Mouse (Mus musculus) forebrain, embryonic 12.5 days (tissue): Measurements from ENCODE around the gene Zcchc3. TPM values are rescaled to one million over a fixed set of nuclear protein-coding genes. Genes with fewer than 3 reads are reported as not detected.

Experiments
- ATAC-seq: fragments of 200-750 bp; cut with Nextera tagmentation; 2 replicates; pipeline ENCODE4 v1.8.0; 2017; ENCODE audit warnings: moderate TSS enrichment; ENCODE audit not compliant: low FRiP score
- H3K27ac ChIP-seq: fragments of 300-500 bp; sonication (generic); 2 replicates; pipeline ENCODE4 v1.5.1; 2016; ENCODE audit warnings: mild to moderate bottlenecking
- H3K27me3 ChIP-seq: fragments of 300-500 bp; sonication (generic); 2 replicates; pipeline ENCODE4 v1.6.1; 2016; ENCODE audit warnings: mild to moderate bottlenecking
- H3K36me3 ChIP-seq: fragments of 300-500 bp; sonication (generic); replicated peaks from 2 replicates; pipeline ENCODE4 v1.6.1; 2016; ENCODE audit warnings: mild to moderate bottlenecking
- H3K4me1 ChIP-seq: fragments of 300-500 bp; sonication (generic); 2 replicates; pipeline ENCODE4 v1.6.1; 2016
- H3K4me2 ChIP-seq: fragments of 300-500 bp; sonication (generic); 2 replicates; pipeline ENCODE4 v1.6.1; 2016; ENCODE audit warnings: mild to moderate bottlenecking, moderate library complexity
- H3K4me3 ChIP-seq: fragments of 300-500 bp; sonication (generic); replicated peaks from 2 replicates; pipeline ENCODE4 v1.5.1; 2016; ENCODE audit warnings: mild to moderate bottlenecking
- H3K9ac ChIP-seq: fragments of 300-500 bp; sonication (generic); 2 replicates; pipeline ENCODE4 v1.6.1; 2016; ENCODE audit warnings: mild to moderate bottlenecking
- H3K9me3 ChIP-seq: fragments of 300-500 bp; sonication (generic); 2 replicates; pipeline ENCODE4 v1.6.1; 2016
- WGBS: fragments of 180-500 bp; shearing (Covaris S2); methylation state at CpG from one replicate; pipeline ENCODE4 v1.1.7; 2016; 5-methylcytosine and 5-hydroxymethylcytosine counted together
- polyA plus RNA-seq: library from polyadenylated mRNA; unstranded; fragments of >200 nt; fragmentation: Nextera tagmentation; extraction: Ambion mirVana; gene quantifications from 2 replicates; pipeline ENCODE4 v1.2.1, GENCODE M21; 2016

Gene Zcchc3
- polyA plus RNA-seq = 55.2 and 55.9 TPM in 2 replicates

GRCm38 (mm10) chr2:152414591-152415165 lies at the start of gene Zcchc3:
Zcchc3 (minus strand) TSS chr2:152415027.
- peak within 1 kb of the TSS; percentile 95 for H3K4me3 ChIP-seq
- no peaks in the 10 kb centered on the region; the same call in 1 of the 2 replicates for H3K36me3 ChIP-seq
- H3K4me1 ChIP-seq = peaks cover 38% of the 10 kb centered on the region
- H3K4me2 ChIP-seq = peak within 1 kb of the TSS; percentile 87
- H3K27ac ChIP-seq = peak within 1 kb of the TSS; percentile 96
- H3K27me3 ChIP-seq = no peaks in the 10 kb centered on the region
- WGBS = under 1% methylated on average over 65 of the region's 65 CpGs
- ATAC-seq = peak; percentile 80
- H3K9me3 ChIP-seq = 0 out of 2 replicates have a peak, but pooled peaks cover 4% of the 10 kb centered on the region
- H3K9ac ChIP-seq = peak within 1 kb of the TSS; percentile 98

GRCm38 (mm10) chr2:152459241-152459640 lies 44.4 kb upstream of the Zcchc3 start:
- H3K36me3 ChIP-seq = no peaks in the 10 kb centered on the region
- H3K4me3 ChIP-seq = no peak overlapping the region
- no peaks in the 10 kb centered on the region; the same call in 1 of the 2 replicates for H3K9me3 ChIP-seq
- H3K27ac ChIP-seq = no peak overlapping the region
- 77% methylated on average over 13 of the region's 13 CpGs for WGBS
- ATAC-seq = no peak
- H3K9ac ChIP-seq = no peak overlapping the region
- H3K27me3 ChIP-seq = no peaks in the 10 kb centered on the region
- no peaks in the 10 kb centered on the region for H3K4me1 ChIP-seq
- no peak overlapping the region for H3K4me2 ChIP-seq

- H3K4me2 ChIP-seq = no peak overlapping the region
- H3K27me3 ChIP-seq = no peaks in the 10 kb centered on the region
Measured at GRCm38 (mm10) chr2:152452101-152452781, 37.4 kb upstream of the Zcchc3 start.

GRCm38 (mm10) chr2:152450241-152450640 lies 35.4 kb upstream of the Zcchc3 start:
- 2% methylated on average over 5 of the region's 5 CpGs for WGBS
- Histone ChIP-seq H3K27me3 (no peaks in the 10 kb centered on the region), H3K9me3 (no peaks in the 10 kb centered on the region), H3K4me2 (no peak overlapping the region), H3K4me1 (no peaks in the 10 kb centered on the region), H3K9ac (no peak overlapping the region), H3K27ac (no peak overlapping the region), H3K4me3 (no peak overlapping the region), H3K36me3 (no peaks in the 10 kb centered on the region)
- no peak for ATAC-seq

More at GRCm38 (mm10) chr2:152452101-152452781, 37.4 kb upstream of the Zcchc3 start:
- H3K9me3 ChIP-seq = no peaks in the 10 kb centered on the region
- no peaks in the 10 kb centered on the region for H3K36me3 ChIP-seq
- no peaks in the 10 kb centered on the region for H3K4me1 ChIP-seq
- WGBS = 72% methylated on average over 4 of the region's 4 CpGs
- H3K9ac ChIP-seq = no peak overlapping the region
- no peak for ATAC-seq
- H3K4me3 ChIP-seq = no peak overlapping the region
- no peak overlapping the region for H3K27ac ChIP-seq

- no peaks in the 10 kb centered on the region for H3K9me3 ChIP-seq
- no peaks in the 10 kb centered on the region for H3K4me1 ChIP-seq
- ATAC-seq = no peak
- no peaks in the 10 kb centered on the region for H3K27me3 ChIP-seq
- no peak overlapping the region for H3K9ac ChIP-seq
- 59% methylated on average over 5 of the region's 5 CpGs for WGBS
- H3K27ac ChIP-seq = no peak overlapping the region
- no peak overlapping the region for H3K4me2 ChIP-seq
- no peak overlapping the region for H3K4me3 ChIP-seq
- H3K36me3 ChIP-seq = no peaks in the 10 kb centered on the region
Measured at GRCm38 (mm10) chr2:152447461-152447860, 32.6 kb upstream of the Zcchc3 start.

- H3K27ac ChIP-seq = no peak overlapping the region
- no peaks in the 10 kb centered on the region for H3K36me3 ChIP-seq
- no peaks in the 10 kb centered on the region for H3K27me3 ChIP-seq
- no peak for ATAC-seq
- 66% methylated on average over 2 of the region's 2 CpGs for WGBS
- no peak overlapping the region for H3K4me3 ChIP-seq
- H3K9ac ChIP-seq = no peak overlapping the region
- no peaks in the 10 kb centered on the region for H3K9me3 ChIP-seq
- no peak overlapping the region for H3K4me2 ChIP-seq
- no peaks in the 10 kb centered on the region for H3K4me1 ChIP-seq
Measured at GRCm38 (mm10) chr2:152446642-152447041, 31.8 kb upstream of the Zcchc3 start.

- Histone ChIP-seq H3K4me1 (no peaks in the 10 kb centered on the region), H3K4me3 (no peak overlapping the region), H3K4me2 (no peak overlapping the region), H3K27me3 (no peaks in the 10 kb centered on the region), H3K27ac (no peak overlapping the region), H3K9ac (no peak overlapping the region), H3K9me3 (no peaks in the 10 kb centered on the region), H3K36me3 (no peaks in the 10 kb centered on the region)
- WGBS = 85% methylated on average over 8 of the region's 8 CpGs
- no peak for ATAC-seq
Measured at GRCm38 (mm10) chr2:152443281-152443680, 28.5 kb upstream of the Zcchc3 start.

- Histone ChIP-seq H3K9me3 (no peaks in the 10 kb centered on the region), H3K4me2 (no peak overlapping the region), H3K4me1 (peaks cover 1% of the 10 kb centered on the region), H3K4me3 (no peak overlapping the region), H3K27me3 (no peaks in the 10 kb centered on the region), H3K36me3 (no peaks in the 10 kb centered on the region), H3K9ac (no peak overlapping the region), H3K27ac (no peak overlapping the region)
- WGBS = 81% methylated on average over 4 of the region's 4 CpGs
- no peak for ATAC-seq
Measured at GRCm38 (mm10) chr2:152442322-152442721, 27.5 kb upstream of the Zcchc3 start.

- no peak for ATAC-seq
Measured at GRCm38 (mm10) chr2:152439833-152440232, 25.0 kb upstream of the Zcchc3 start.

GRCm38 (mm10) chr2:152438963-152439362 lies 24.1 kb upstream of the Zcchc3 start:
- WGBS = 46% methylated on average over 1 of the region's 1 CpGs

More at GRCm38 (mm10) chr2:152439833-152440232, 25.0 kb upstream of the Zcchc3 start:
- Histone ChIP-seq H3K27me3 (no peaks in the 10 kb centered on the region; the same call in 1 of the 2 replicates), H3K4me2 (no peak overlapping the region), H3K4me3 (no peak overlapping the region), H3K9ac (no peak overlapping the region), H3K36me3 (no peaks in the 10 kb centered on the region), H3K9me3 (no peaks in the 10 kb centered on the region), H3K27ac (no peak overlapping the region), H3K4me1 (peaks cover 10% of the 10 kb centered on the region)
- WGBS = 89% methylated on average over 2 of the region's 2 CpGs

GRCm38 (mm10) chr2:152436983-152437860 lies 22.4 kb upstream of the Zcchc3 start:
- H3K4me3 ChIP-seq = peak overlapping the region; percentile 30
- 4% methylated on average over 22 of the region's 23 CpGs for WGBS
- no peaks in the 10 kb centered on the region for H3K9me3 ChIP-seq
- peak overlapping the region; percentile 57; the same call in 1 of the 2 replicates for H3K9ac ChIP-seq
- H3K27ac ChIP-seq = no peak overlapping the region
- no peaks in the 10 kb centered on the region for H3K36me3 ChIP-seq
- H3K27me3 ChIP-seq = no peaks in the 10 kb centered on the region; the same call in 1 of the 2 replicates
- H3K4me1 ChIP-seq = peaks cover 10% of the 10 kb centered on the region
- peak; percentile 86 for ATAC-seq
- peak overlapping the region; percentile 61 for H3K4me2 ChIP-seq

More at GRCm38 (mm10) chr2:152438963-152439362, 24.1 kb upstream of the Zcchc3 start:
- peaks cover 10% of the 10 kb centered on the region for H3K4me1 ChIP-seq
- ATAC-seq = no peak
- H3K4me2 ChIP-seq = no peak overlapping the region
- H3K9me3 ChIP-seq = no peaks in the 10 kb centered on the region
- H3K4me3 ChIP-seq = no peak overlapping the region
- H3K27ac ChIP-seq = no peak overlapping the region
- no peaks in the 10 kb centered on the region; the same call in 1 of the 2 replicates for H3K27me3 ChIP-seq
- H3K9ac ChIP-seq = no peak overlapping the region
- no peaks in the 10 kb centered on the region for H3K36me3 ChIP-seq

GRCm38 (mm10) chr2:152436405-152436901 lies 21.6 kb upstream of the Zcchc3 start:
- no peaks in the 10 kb centered on the region for H3K9me3 ChIP-seq
- no peak overlapping the region for H3K9ac ChIP-seq
- H3K4me2 ChIP-seq = no peak overlapping the region
- no peak overlapping the region for H3K4me3 ChIP-seq
- no peaks in the 10 kb centered on the region; the same call in 1 of the 2 replicates for H3K27me3 ChIP-seq
- peak; percentile 44; the same call in 1 of the 2 replicates for ATAC-seq
- H3K4me1 ChIP-seq = peaks cover 10% of the 10 kb centered on the region
- no peaks in the 10 kb centered on the region for H3K36me3 ChIP-seq
- WGBS = 72% methylated on average over 7 of the region's 7 CpGs
- peak overlapping the region; percentile 56; the same call in 1 of the 2 replicates for H3K27ac ChIP-seq
